Mouse (Mus musculus) CD4-positive, CD25-positive, alpha-beta regulatory T cell, adult 2 months (primary cell): ENCODE results near the gene Olfr872.
"Not testable (repeated sequence)": the region's sequence is repeated elsewhere in the genome, so short reads cannot be mapped to it uniquely, and the experiment has no call there.

ENCODE experiments used
- DNase-seq: peaks from one replicate; pipeline ENCODE4 v3.0.0-alpha.2; 2012; ENCODE audit warnings: low read depth, low spot score

Olfr872 gene

GRCm38 (mm10) chr9:20236819-20237218 is at the start of gene Olfr872:
TSS of gene Olfr872 (plus strand) at chr9:20237119.
- no peak for DNase-seq

- no peak for DNase-seq
These were observed 34.8 kb upstream of the Olfr872 start for GRCm38 (mm10) chr9:20202131-20202530.

DNA sequence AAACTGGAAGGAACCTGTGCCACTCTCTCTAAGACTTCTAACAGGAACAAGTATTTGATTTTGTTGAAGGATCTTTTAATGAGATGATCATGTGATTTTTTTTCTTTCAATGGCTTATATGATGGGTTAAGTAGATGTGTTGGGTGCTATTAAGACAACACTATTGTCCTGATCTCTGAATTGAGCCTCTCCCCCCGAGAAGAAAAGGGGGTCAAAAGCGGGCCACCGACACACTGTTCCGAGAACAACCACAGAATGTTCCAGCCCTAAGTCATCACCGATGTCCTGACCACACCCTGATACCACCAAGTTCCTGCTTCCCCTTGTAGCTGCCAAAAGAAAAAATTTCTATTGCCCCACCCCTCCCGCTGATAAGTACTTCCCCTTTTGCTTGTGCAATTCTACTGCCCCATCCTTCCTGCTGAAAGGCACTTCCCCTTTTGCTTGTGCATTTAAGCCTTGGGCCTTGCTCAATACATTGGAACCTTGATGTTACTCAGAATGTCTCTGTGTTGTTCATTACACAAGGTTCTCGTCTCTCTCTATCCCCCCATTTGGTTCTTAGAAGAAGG is 33.4 kb upstream of the Olfr872 start:
- not testable (repeated sequence) for DNase-seq

DNA sequence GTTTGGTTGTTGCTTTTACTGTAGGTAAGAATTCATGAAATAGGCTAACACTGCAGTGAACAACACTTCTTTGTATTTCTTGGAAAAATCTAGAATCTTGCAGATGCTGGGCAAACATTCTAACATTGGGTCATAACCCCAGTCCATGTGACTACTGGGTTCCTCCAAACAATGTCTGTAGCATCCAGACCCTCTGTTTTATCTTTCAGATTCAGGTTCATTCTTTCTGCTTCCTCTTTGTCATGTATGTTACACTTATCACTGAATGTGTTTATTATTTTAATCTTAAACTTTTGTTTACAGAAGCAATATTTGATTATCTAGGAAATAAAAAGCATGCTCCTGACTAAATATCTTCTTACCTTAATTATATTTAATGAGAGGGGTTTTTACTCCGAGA is 26.1 kb upstream of the Olfr872 start:
- DNase-seq: no peak

GRCm38 (mm10) chr9:20211477-20211876 is 25.4 kb upstream of the Olfr872 start:
- no peak for DNase-seq

GRCm38 (mm10) chr9:20211907-20212306 is 25.0 kb upstream of the Olfr872 start, which contains the start of gene Olfr871:
TSS of gene Olfr871 (plus strand) at chr9:20212207.
- DNase-seq: no peak

GRCm38 (mm10) chr9:20237378-20237777 is 459 bp downstream of the Olfr872 start:
- DNase-seq: no peak

- no peak for DNase-seq
These were observed 45.1 kb downstream of the Olfr872 start, which contains the start of gene Olfr39 for GRCm38 (mm10) chr9:20282051-20282450. TSS of gene Olfr39 (plus strand) at chr9:20282351.

DNA sequence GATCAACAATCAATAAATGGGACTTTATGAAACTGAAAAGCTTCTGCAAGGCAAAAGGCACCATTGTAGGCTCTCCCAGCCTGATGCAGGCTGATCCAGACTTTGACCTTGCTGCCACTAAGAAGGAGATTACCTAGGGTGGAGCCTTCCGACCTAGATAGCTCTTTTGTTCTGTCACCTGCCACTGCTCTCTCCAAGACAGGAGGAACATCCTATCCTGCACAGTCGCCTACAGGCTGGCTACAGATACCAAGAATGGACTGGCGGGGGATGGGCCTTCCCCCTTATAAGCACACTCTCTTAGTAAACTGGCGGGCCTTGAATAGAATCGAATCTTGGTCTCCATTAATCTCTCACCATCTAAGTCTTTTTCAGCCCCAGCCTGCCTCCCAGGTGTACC is 58.6 kb downstream of the Olfr872 start:
- not testable (repeated sequence) for DNase-seq

- DNase-seq: no peak
These were observed 61.3 kb downstream of the Olfr872 start, which contains the start of gene Olfr873 for GRCm38 (mm10) chr9:20298232-20298631. TSS of gene Olfr873 (plus strand) at chr9:20298532.
